Mouse (Mus musculus) neural tube, embryonic 15.5 days (tissue): ENCODE measurements around the gene Sh3bp4. TPM values are rescaled to one million over a fixed set of nuclear protein-coding genes. Genes with fewer than 3 reads are reported as not detected.

Source experiments
- ATAC-seq: fragments of 200-750 bp; cut with Nextera tagmentation; 2 replicates; pipeline ENCODE4 v1.8.0; 2017; ENCODE audit warnings: mild to moderate bottlenecking, moderate TSS enrichment, moderate library complexity; ENCODE audit not compliant: low FRiP score
- H3K27ac ChIP-seq: fragments of 300-500 bp; sonication (generic); replicated peaks from 2 replicates; pipeline ENCODE4 v1.5.1; 2015; ENCODE audit warnings: mild to moderate bottlenecking, inconsistent platforms
- H3K27me3 ChIP-seq: fragments of 300-500 bp; sonication (generic); replicated peaks from 2 replicates; pipeline ENCODE4 v1.6.1; 2015; ENCODE audit warnings: inconsistent platforms
- H3K36me3 ChIP-seq: fragments of 300-500 bp; sonication (generic); 2 replicates; pipeline ENCODE4 v1.6.1; 2015; ENCODE audit warnings: inconsistent platforms
- H3K4me1 ChIP-seq: fragments of 300-500 bp; sonication (generic); 2 replicates; pipeline ENCODE4 v1.6.1; 2015; ENCODE audit warnings: inconsistent platforms
- H3K4me2 ChIP-seq: fragments of 300-500 bp; sonication (generic); 2 replicates; pipeline ENCODE4 v1.6.1; 2015; ENCODE audit warnings: inconsistent platforms, mild to moderate bottlenecking, moderate library complexity
- H3K4me3 ChIP-seq: fragments of 300-500 bp; sonication (generic); replicated peaks from 2 replicates; pipeline ENCODE4 v1.5.1; 2015; ENCODE audit warnings: mild to moderate bottlenecking, inconsistent platforms
- H3K9ac ChIP-seq: fragments of 300-500 bp; sonication (generic); replicated peaks from 2 replicates; pipeline ENCODE4 v1.6.1; 2015; ENCODE audit warnings: mild to moderate bottlenecking, inconsistent platforms
- H3K9me3 ChIP-seq: fragments of 300-500 bp; sonication (generic); replicated peaks from 2 replicates; pipeline ENCODE4 v1.6.1; 2016; ENCODE audit warnings: inconsistent platforms
- WGBS: fragments of 180-500 bp; shearing (Covaris S2); methylation state at CpG from one replicate; pipeline ENCODE4 v1.1.7; 2015; ENCODE audit warnings: mixed read lengths; 5-methylcytosine and 5-hydroxymethylcytosine counted together
- polyA plus RNA-seq: library from polyadenylated mRNA; unstranded; fragments of >200 nt; fragmentation: Nextera tagmentation; extraction: Ambion mirVana; gene quantifications from 2 replicates; pipeline ENCODE4 v1.2.1, GENCODE M21; 2015

Sh3bp4 gene
- 14.2 and 14.4 TPM in 2 replicates for polyA plus RNA-seq

DNA sequence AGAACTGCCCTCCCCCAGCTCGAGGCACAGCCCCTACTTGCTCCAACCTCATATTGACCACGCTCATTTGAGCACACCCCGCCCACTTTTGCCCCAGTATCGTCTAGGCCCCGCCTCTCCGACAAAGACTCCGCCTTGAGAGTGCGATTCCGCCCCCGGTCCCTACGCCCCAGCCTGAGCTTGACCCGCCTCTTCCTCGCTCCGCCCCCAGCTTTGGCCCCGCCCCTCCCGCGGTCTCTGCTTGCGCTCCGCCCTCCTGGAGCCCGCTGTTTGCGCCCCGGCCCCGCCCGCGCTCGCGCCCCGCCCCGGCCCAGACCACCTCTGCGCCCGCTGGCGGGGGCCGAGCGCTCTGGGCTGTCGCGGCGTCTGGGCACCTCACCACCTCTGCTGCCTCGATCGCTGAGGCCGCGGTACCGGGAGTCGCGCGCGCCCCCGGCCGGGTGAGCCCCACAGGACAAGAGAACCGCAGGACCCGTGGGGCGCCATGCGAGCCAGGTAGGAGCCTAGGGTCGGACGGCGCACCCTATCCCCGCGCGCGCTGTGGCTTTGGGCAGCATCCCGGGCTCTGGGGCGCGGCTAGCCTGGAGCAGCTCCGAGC lies at the start of gene Sh3bp4:
TSS of gene Sh3bp4 (plus strand) at position 313 of the 598 bp plus-strand sequence.
- peak; percentile 92 for ATAC-seq

DNA sequence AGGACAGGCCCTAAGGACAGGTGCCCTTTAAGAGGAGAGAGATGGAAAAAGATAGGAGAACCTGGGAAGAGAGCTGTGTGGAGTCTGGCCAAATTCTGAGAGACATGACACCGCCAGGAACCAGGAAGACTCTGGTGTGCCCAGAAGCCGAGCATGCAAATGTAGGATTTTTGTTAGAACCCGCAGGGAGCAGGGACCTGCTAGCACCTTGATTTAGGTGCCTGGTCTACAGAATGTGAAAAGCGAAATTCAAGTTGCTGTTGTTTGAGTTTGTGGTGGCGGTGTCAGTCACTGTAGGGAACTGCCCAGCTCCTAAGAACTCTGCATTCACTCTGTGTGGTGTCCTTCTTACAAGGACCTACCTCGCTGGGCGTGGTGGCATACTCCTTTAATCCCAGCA lies 47.2 kb upstream of the Sh3bp4 start:
- H3K36me3 ChIP-seq = no peaks in the 10 kb centered on the region
- 91% methylated on average over 7 of the region's 7 CpGs for WGBS
- H3K4me1 ChIP-seq = peaks cover 14% of the 10 kb centered on the region
- no peak for ATAC-seq
- H3K9ac ChIP-seq = no peak overlapping the region
- no peak overlapping the region for H3K4me2 ChIP-seq
- no peaks in the 10 kb centered on the region for H3K27me3 ChIP-seq
- H3K9me3 ChIP-seq = no peaks in the 10 kb centered on the region
- H3K4me3 ChIP-seq = no peak overlapping the region
- no peak overlapping the region for H3K27ac ChIP-seq

More for the DNA sequence above, at the start of gene Sh3bp4:
- Histone ChIP-seq H3K36me3 (no peaks in the 10 kb centered on the region), H3K4me2 (peak within 1 kb of the TSS; percentile 82), H3K4me3 (peak within 1 kb of the TSS; percentile 94), H3K27me3 (no peaks in the 10 kb centered on the region), H3K27ac (peak within 1 kb of the TSS; percentile 87), H3K4me1 (peaks cover 46% of the 10 kb centered on the region), H3K9me3 (no peaks in the 10 kb centered on the region), H3K9ac (peak within 1 kb of the TSS; percentile 85)
- under 1% methylated on average over 63 of the region's 63 CpGs for WGBS

DNA sequence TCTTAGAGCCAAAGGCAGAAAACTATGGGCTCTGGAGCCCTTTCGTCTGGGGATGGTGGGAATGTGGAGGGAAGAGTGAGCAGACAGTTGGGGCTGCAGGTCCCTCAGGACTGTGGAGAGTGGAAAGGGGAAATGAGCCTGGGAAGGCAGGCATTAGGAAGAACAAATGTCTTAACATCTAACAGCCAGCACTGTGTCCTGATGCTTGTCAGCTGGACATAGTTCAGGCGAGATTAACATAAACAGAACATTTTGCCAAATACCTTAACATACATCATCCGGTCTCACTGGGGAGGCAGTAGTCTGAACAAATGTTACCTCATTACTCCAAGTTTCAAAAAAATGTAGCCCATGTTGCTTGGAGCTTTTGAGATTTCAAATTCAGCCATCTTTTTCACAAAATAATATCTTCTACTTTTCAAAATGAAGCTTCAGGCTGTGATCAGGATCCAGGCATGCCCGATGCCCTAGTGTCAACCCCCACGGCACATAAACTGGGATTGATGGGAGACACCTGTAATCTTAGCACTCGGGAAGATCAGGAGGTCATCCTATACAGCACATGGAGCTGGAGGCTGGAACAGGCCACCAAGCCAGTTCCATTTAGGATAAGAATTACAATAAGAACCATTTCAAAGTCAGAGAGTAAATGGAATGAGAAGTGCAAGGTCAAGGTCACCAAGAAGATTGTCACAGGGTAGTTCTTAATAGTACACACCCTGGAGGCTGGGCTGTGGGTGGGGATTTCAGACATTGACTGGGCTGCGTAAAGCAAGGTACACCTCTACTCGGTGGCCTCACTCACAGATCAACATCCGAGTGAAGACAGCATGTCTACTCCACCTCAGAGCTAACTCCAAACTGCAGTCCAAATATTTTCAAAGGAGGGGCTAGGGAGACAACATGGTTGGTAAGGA lies 45.3 kb upstream of the Sh3bp4 start:
- H3K4me1 ChIP-seq = peaks cover 14% of the 10 kb centered on the region
- ATAC-seq = no peak

DNA sequence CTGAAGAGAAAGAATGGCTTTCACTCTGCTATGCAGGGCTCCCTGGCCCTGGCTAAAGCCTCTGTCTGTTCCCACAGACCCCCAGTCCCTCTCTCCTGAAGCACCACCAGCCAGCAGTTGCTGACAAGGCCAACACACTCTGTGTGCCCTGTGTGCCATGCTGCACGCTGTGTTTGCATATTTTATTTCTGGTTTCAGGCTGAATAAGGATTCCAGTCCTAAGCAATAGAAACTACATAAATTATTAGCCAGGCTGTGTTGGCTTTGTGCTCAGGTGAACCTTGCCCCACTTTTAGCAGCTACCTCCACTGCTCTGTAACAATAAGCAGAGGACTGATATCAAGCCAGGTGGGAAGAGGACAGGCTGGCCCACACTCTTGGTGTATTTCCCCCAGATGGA lies 44.2 kb upstream of the Sh3bp4 start:
- no peak overlapping the region for H3K27ac ChIP-seq
- H3K4me3 ChIP-seq = no peak overlapping the region
- H3K9ac ChIP-seq = no peak overlapping the region
- ATAC-seq = no peak
- H3K4me1 ChIP-seq = peaks cover 14% of the 10 kb centered on the region
- no peaks in the 10 kb centered on the region for H3K27me3 ChIP-seq
- WGBS = 39% methylated on average over 1 of the region's 1 CpGs
- no peak overlapping the region for H3K4me2 ChIP-seq
- H3K9me3 ChIP-seq = no peaks in the 10 kb centered on the region
- no peaks in the 10 kb centered on the region for H3K36me3 ChIP-seq

More for the DNA sequence above, 45.3 kb upstream of the Sh3bp4 start:
- 76% methylated on average over 9 of the region's 9 CpGs for WGBS
- H3K9me3 ChIP-seq = no peaks in the 10 kb centered on the region
- H3K4me2 ChIP-seq = no peak overlapping the region
- H3K27ac ChIP-seq = no peak overlapping the region
- H3K9ac ChIP-seq = no peak overlapping the region
- no peaks in the 10 kb centered on the region for H3K36me3 ChIP-seq
- no peaks in the 10 kb centered on the region for H3K27me3 ChIP-seq
- H3K4me3 ChIP-seq = no peak overlapping the region

DNA sequence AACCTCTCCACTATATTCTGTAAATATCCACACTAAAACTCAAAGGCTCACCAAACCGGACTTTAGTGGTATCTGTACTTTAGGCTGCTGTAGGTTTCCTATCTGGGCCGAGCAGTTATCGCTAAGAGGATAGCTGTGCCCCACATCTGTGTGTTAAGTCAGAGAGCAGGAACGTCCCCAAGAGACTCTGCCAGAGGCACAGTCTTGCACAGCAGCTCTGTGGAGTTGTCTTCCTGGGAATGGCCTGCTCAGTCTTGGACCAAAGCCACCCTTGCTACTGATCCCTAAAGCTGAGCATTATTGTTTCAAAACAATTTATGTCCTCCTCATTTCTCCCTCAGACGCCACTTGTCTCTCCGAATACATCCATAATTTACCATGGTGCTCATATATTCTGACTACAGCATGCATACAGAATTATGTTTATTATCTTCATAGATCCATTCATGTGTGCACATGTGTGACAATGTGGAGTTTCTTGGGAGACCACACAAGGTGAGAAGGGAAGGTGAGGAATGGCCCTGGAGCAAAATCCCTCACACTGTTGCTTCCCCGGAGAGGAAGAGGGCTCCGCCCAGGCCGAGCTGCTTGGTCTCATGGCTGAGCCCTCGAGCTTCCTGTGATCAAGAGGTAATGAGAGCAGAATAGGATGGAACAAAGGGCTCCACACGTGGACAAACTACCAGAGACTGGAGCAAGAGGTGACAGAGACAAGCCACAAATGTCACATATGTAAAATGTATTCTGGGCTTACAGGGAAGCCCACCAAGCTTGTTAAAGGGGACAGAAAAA lies 40.9 kb upstream of the Sh3bp4 start:
- Histone ChIP-seq H3K4me2 (no peak overlapping the region), H3K9me3 (no peaks in the 10 kb centered on the region), H3K4me1 (peaks cover 12% of the 10 kb centered on the region), H3K27ac (no peak overlapping the region), H3K27me3 (no peaks in the 10 kb centered on the region), H3K9ac (no peak overlapping the region), H3K36me3 (no peaks in the 10 kb centered on the region), H3K4me3 (no peak overlapping the region)
- 71% methylated on average over 11 of the region's 11 CpGs for WGBS
- no peak for ATAC-seq

DNA sequence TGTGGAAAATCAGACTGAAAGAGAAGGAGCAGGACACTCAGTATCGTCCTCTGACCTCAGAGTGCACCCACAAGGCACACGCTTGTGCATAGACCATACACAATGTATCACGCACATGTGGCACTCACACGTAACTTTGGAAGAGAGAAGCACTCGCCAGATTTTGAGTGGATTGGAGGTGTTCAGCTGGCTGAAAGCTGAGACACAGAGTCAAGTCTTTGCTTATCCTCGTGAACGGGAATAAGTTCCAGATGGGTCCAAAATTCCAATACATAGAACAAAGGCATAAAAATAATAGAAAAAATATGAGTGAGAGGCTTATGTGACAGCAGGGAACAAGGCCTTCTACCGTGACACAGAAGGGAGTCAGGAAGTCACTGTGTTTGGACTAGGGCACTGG lies 36.6 kb upstream of the Sh3bp4 start:
- Histone ChIP-seq H3K4me1 (no peaks in the 10 kb centered on the region), H3K36me3 (no peaks in the 10 kb centered on the region), H3K27ac (no peak overlapping the region), H3K27me3 (no peaks in the 10 kb centered on the region), H3K9ac (no peak overlapping the region), H3K4me3 (no peak overlapping the region), H3K4me2 (no peak overlapping the region), H3K9me3 (no peaks in the 10 kb centered on the region)
- no peak for ATAC-seq
- 77% methylated on average over 8 of the region's 8 CpGs for WGBS

DNA sequence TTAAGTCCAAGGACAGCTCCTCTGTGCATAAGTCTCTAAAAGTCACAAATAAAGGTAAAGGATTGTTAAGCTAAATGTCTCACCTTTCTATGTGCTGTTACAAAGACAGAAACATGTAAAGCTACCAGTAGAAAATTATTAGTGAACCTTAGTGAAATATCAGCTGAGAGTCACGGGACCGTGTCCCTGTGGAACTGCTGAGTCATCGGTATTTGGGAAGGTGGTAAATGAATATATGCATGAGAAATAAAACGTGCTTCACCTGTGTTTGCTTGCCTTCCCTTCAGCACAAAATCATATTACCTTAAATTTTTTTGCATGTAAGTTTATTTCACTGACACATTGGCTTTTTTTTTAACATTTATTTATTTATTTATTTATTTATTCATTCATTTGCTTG lies 36.2 kb upstream of the Sh3bp4 start:
- Histone ChIP-seq H3K4me2 (no peak overlapping the region), H3K27ac (no peak overlapping the region), H3K36me3 (no peaks in the 10 kb centered on the region), H3K4me1 (no peaks in the 10 kb centered on the region), H3K9ac (no peak overlapping the region), H3K9me3 (no peaks in the 10 kb centered on the region), H3K4me3 (no peak overlapping the region), H3K27me3 (no peaks in the 10 kb centered on the region)
- no peak for ATAC-seq
- 70% methylated on average over 4 of the region's 4 CpGs for WGBS

DNA sequence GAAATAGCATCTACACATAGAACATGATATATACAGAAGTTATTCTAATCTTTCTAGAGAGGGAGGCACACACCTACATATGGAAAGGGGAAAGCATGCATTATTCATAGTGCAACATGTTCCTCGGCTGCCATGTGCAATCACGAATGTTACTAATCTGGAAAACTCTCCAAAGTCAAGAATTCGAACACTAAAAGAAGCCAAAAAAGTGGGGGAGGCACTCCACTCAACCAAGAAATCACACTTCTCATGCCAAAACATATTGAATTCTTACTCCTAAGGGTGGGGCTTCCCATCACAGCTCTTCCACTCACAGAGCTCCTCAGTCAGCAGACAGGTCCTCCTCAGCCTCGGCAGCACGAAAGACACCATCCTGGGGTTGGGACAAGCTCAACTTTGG lies 35.1 kb upstream of the Sh3bp4 start:
- Histone ChIP-seq H3K9me3 (no peaks in the 10 kb centered on the region), H3K36me3 (no peaks in the 10 kb centered on the region), H3K4me3 (no peak overlapping the region), H3K27ac (no peak overlapping the region), H3K4me2 (no peak overlapping the region), H3K27me3 (no peaks in the 10 kb centered on the region), H3K9ac (no peak overlapping the region), H3K4me1 (0 out of 2 replicates have a peak, but pooled peaks cover 5% of the 10 kb centered on the region)
- 91% methylated on average over 5 of the region's 5 CpGs for WGBS
- no peak for ATAC-seq

DNA sequence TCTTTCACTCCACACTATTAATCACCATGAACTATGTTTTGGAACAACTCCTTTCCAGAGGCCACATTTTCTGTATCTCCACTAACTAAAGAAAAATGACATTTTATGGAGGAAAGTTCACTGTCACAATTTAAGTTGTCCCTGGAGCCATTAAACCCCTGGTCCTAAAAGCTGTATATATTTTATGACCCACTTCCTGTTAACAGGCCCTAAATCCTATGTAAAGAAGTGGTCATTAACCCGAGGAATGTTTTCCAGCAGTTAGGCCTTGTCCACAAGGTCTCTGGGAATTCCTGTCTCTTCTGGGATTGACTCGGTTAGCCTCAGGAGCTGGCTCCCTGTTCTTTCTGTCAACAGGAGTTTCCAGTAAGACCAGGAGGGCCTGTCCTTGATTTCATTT lies 30.4 kb upstream of the Sh3bp4 start:
- no peak overlapping the region for H3K27ac ChIP-seq
- no peak for ATAC-seq
- 0 out of 2 replicates have a peak, but pooled peaks cover 5% of the 10 kb centered on the region for H3K4me1 ChIP-seq
- no peaks in the 10 kb centered on the region for H3K36me3 ChIP-seq
- no peaks in the 10 kb centered on the region for H3K27me3 ChIP-seq
- H3K9ac ChIP-seq = no peak overlapping the region
- H3K9me3 ChIP-seq = no peaks in the 10 kb centered on the region
- WGBS = 14% methylated on average over 2 of the region's 2 CpGs
- H3K4me2 ChIP-seq = no peak overlapping the region
- H3K4me3 ChIP-seq = no peak overlapping the region

DNA sequence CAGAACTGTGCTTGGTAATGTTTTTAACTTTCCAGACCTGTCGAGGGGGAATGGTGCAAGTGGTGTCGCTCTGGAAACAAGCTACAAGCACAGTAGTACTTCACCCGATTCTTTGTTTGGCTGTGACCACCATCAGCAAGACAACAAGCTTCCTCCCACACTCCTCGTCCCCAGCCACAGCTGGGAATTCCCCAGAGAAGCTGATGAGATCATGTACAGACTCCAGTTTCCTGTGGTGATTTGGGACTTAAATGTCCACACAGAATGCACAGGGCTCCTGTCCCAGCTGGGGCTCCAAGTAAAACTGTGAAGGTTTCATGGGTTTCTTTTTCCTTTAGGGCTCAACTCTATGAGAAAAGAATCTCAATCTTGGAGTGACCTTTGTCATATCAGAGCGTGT lies 28.9 kb upstream of the Sh3bp4 start:
- Histone ChIP-seq H3K36me3 (no peaks in the 10 kb centered on the region), H3K4me3 (no peak overlapping the region), H3K9me3 (no peaks in the 10 kb centered on the region), H3K27ac (no peak overlapping the region), H3K27me3 (no peaks in the 10 kb centered on the region), H3K4me1 (0 out of 2 replicates have a peak, but pooled peaks cover 5% of the 10 kb centered on the region), H3K9ac (no peak overlapping the region), H3K4me2 (no peak overlapping the region)
- ATAC-seq = no peak
- 67% methylated on average over 5 of the region's 5 CpGs for WGBS

DNA sequence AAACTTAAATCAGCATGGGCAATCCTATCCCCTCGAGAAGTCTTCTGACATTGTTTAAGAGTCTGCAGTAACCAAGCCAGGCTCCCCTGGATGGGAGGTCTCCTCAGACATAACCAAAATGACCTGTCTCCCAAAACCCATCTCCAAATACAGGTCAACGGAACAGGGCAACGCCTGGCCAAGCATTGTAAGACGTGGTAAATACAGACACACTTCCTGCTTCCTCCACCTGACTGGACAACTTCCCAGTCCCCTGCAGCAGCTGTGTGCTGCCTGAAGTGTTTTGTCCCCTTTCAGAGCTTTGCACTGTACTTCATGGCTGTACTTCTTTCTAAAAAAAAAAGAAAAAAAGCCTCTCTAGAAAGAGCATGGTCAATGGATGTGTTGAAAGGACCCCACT lies 28.1 kb upstream of the Sh3bp4 start:
- 89% methylated on average over 4 of the region's 4 CpGs for WGBS
- H3K4me2 ChIP-seq = no peak overlapping the region
- no peaks in the 10 kb centered on the region for H3K9me3 ChIP-seq
- H3K4me1 ChIP-seq = 0 out of 2 replicates have a peak, but pooled peaks cover 5% of the 10 kb centered on the region
- H3K27me3 ChIP-seq = no peaks in the 10 kb centered on the region
- no peaks in the 10 kb centered on the region for H3K36me3 ChIP-seq
- H3K27ac ChIP-seq = no peak overlapping the region
- H3K4me3 ChIP-seq = no peak overlapping the region
- no peak overlapping the region for H3K9ac ChIP-seq
- ATAC-seq = no peak
